ENCODE assay signal across 8 mouse cellular contexts in genomic region chr5:125268033-125268765, GRCm38 (mm10).
A peak's percentile ranks its signal among the peaks of the same experiment; 100 is the strongest.
DNase-seq lines count a peak whose midpoint lies in the region; ATAC-seq and TF ChIP-seq lines count a peak whose summit lies in the region.

No protein-coding gene starts in this region.

- TF ChIP-seq EP300 in ES-Bruce4 (IDR thresholded peaks at IDR 0.05; ENCODE audit: insufficient read depth, low read depth, low read length) = no peak
- TF ChIP-seq EP300 in lung, postnatal 0 days (IDR thresholded peaks at IDR 0.05) = peak; percentile 48; the same call in 1 of the 2 replicates

- TF ChIP-seq CTCF in ES-Bruce4 (IDR thresholded peaks at IDR 0.05; ENCODE audit: low read depth, low read length) = peak; percentile 66
- TF ChIP-seq CTCF in lung, postnatal 0 days (IDR thresholded peaks at IDR 0.05) = peak; percentile 98

- H3K36me3 ChIP-seq in ES-Bruce4 (ENCODE audit: control insufficient read depth, insufficient read depth, low read length, poor library complexity, severe bottlenecking) = no peaks in the 10 kb centered on the region
- H3K36me3 ChIP-seq in hindbrain, embryonic 11.5 days (ENCODE audit: control insufficient read depth, insufficient read depth, low read length) = no peaks in the 10 kb centered on the region
- H3K36me3 ChIP-seq in lung, postnatal 0 days (ENCODE audit: insufficient read depth, low read length) = no peaks in the 10 kb centered on the region

- no peaks in the 10 kb centered on the region for H3K27me3 ChIP-seq in ES-Bruce4 (ENCODE audit: control insufficient read depth, insufficient read depth, low read length, poor library complexity, severe bottlenecking)
- no peaks in the 10 kb centered on the region for H3K27me3 ChIP-seq in hindbrain, embryonic 11.5 days (ENCODE audit: control insufficient read depth, insufficient read depth, low read length)
- H3K27me3 ChIP-seq in lung, postnatal 0 days (replicated peaks; ENCODE audit: insufficient read depth, low read length) = no peaks in the 10 kb centered on the region

- no peak overlapping the region for H3K27ac ChIP-seq in ES-Bruce4 (ENCODE audit: insufficient read depth, low read length)
- H3K27ac ChIP-seq in hindbrain, embryonic 11.5 days (ENCODE audit: low read depth, low read length) = peak overlapping the region; percentile 83
- H3K27ac ChIP-seq in lung, postnatal 0 days (ENCODE audit: low read length) = no peak overlapping the region

- H3K9ac ChIP-seq in ES-Bruce4 (ENCODE audit: low read depth, poor library complexity, severe bottlenecking) = no peak overlapping the region
- peak overlapping the region; percentile 5; the same call in 1 of the 2 replicates for H3K9ac ChIP-seq in hindbrain, embryonic 11.5 days (ENCODE audit: low read depth, low read length)
- H3K9ac ChIP-seq in lung, postnatal 0 days (replicated peaks; ENCODE audit: low read depth) = no peak overlapping the region

- no peaks in the 10 kb centered on the region for H3K9me3 ChIP-seq in ES-Bruce4 (replicated peaks; ENCODE audit: control insufficient read depth, insufficient read depth, low read length, poor library complexity, severe bottlenecking)
- no peaks in the 10 kb centered on the region for H3K9me3 ChIP-seq in hindbrain, embryonic 11.5 days (ENCODE audit: control insufficient read depth, low read length)
- no peaks in the 10 kb centered on the region for H3K9me3 ChIP-seq in lung, postnatal 0 days (ENCODE audit: low read length)

- peak; percentile 79 to 90 for DNase-seq in cerebellum, adult 18-20 months
- peak; percentile 78 for DNase-seq in forelimb bud, embryonic 11.5 days (ENCODE audit: low read depth, low spot score)
- peak; percentile 89 for DNase-seq in hindbrain, embryonic 11.5 days (ENCODE audit: low spot score)
- peak; percentile 92 to 95 for DNase-seq in layer of hippocampus, postnatal 10 days (ENCODE audit: low spot score in 2 of 2)
- peak; percentile 66 for DNase-seq in lung, postnatal 0 days (ENCODE audit: low spot score)
- DNase-seq in ovary, postnatal 14 days (ENCODE audit: low spot score) = peak; percentile 86
- peak; percentile 52 to 68 for DNase-seq in thymus, postnatal 36 days

- no peak for TF ChIP-seq POLR2A in ES-Bruce4 (IDR thresholded peaks at IDR 0.05; ENCODE audit: insufficient read depth, low read length)

- WGBS in hindbrain, embryonic 11.5 days = 12% methylated on average over 10 of the region's 10 CpGs
- 19% methylated on average over 10 of the region's 10 CpGs for WGBS in lung, postnatal 0 days

- no peak overlapping the region for H3K4me3 ChIP-seq in ES-Bruce4 (ENCODE audit: low read depth, low read length)
- H3K4me3 ChIP-seq in hindbrain, embryonic 11.5 days (ENCODE audit: low read depth, low read length) = no peak overlapping the region
- no peak overlapping the region for H3K4me3 ChIP-seq in lung, postnatal 0 days (ENCODE audit: low read depth, low read length)

- no peak for ATAC-seq in hindbrain, embryonic 11.5 days (ENCODE audit: low FRiP score)
- ATAC-seq in lung, postnatal 0 days = peak; percentile 30

- no peak overlapping the region for H3K4me2 ChIP-seq in hindbrain, embryonic 11.5 days (replicated peaks; ENCODE audit: low read depth, low read length)
- no peak overlapping the region for H3K4me2 ChIP-seq in lung, postnatal 0 days (replicated peaks; ENCODE audit: low read depth, low read length)

- no peaks in the 10 kb centered on the region for H3K4me1 ChIP-seq in ES-Bruce4 (ENCODE audit: control insufficient read depth, insufficient read depth, low read length)
- H3K4me1 ChIP-seq in hindbrain, embryonic 11.5 days (replicated peaks; ENCODE audit: control insufficient read depth, insufficient read depth, low read length) = no peaks in the 10 kb centered on the region; the same call in 1 of the 2 replicates
- H3K4me1 ChIP-seq in lung, postnatal 0 days (ENCODE audit: insufficient read depth, low read depth, low read length) = no peaks in the 10 kb centered on the region; the same call in none of the 2 replicates
